Mouse (Mus musculus) kidney, adult 18-20 months (tissue): ENCODE results near the gene Fkbp2.
"Not testable (repeated sequence)": the region's sequence is repeated elsewhere in the genome, so short reads cannot be mapped to it uniquely, and the experiment has no call there.

Experiments
- DNase-seq: peaks from one replicate; pipeline ENCODE4 v3.0.0; 2021

Fkbp2 gene

DNA sequence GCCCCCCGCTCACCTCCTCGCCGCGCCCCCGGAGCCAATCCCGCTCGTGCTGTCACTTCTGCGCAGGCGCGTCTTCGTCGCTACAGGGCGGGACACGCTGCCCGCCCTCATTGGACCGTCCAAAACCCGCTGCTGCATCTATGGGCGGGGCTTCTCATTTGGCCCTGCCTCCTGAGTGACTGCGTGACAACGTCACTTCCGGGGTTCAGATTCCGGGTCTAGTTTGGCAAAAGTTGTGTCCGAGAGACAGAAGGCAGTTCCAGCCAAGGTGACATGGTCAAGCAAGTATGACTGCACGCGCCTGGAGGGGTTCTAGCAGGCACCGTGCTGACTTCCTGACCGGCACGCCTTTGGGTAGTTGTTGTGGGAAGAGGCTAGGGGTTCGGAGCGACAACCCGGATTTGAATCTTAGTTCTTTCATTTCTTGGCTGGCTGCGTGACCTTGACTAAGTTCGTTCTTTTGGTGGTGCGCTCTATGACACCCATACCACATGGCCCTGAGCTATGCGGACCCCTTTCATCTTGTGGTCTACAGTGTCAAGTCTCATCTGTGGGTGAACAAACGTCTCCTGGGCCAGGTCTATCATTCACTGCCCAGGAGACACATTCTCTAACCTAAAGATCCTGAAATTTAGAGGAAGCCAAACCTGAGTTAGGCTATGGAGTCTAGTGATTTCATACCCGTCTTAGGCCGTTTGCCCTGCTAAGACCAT, at the start of gene Fkbp2:
Gene Fkbp2 (minus strand): TSS at position 121 of the 713 bp plus-strand sequence.
- DNase-seq = peak; percentile 99

GRCm38 (mm10) chr19:7029531-7029930, 49.2 kb upstream of the Fkbp2 start:
- no peak for DNase-seq

- peak; percentile 63 for DNase-seq
These were observed 39.9 kb upstream of the Fkbp2 start for GRCm38 (mm10) chr19:7020224-7020641.

DNA sequence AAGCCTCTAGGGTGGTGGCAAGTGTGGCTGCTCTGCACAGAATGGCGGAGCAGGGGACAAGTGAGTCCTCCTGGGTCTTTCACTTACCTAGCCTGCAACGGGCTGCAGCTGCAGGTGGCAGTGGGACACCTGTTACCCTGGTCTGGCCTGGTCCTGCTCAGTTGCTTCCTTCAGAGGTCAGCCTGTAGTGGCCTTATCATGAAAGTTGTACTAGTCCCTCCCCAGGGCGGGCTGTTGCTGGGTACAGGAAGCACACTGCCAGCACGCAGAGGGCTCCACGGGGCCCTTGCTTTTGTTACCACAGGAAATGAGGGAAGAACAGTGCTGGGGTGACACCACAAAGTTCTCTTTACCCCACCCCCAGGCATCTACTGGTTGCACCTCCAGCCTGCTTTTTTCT, 38.9 kb upstream of the Fkbp2 start, which contains the start of gene Fermt3:
Gene Fermt3 (minus strand): TSS at position 279 of the 400 bp plus-strand sequence.
- DNase-seq = no peak

DNA sequence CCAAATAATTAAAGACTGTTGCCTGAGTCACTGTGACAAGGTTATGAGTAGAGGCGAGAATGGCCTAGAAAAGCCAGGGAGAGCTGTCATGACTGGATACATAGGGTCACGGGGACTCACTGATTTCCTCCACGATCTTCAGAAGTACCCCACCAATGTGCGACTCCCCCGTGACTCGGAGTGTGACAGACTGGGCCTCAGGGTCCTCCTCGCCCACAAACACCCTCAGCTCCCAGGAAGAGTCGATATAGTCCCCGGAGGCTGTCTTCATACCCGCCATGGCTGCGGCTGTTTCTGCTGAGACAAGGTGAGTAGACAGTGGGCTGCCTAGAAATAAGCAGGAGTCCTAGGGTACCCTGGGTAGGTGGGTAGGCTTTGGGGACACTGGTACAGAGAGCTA, 38.2 kb upstream of the Fkbp2 start:
- DNase-seq = no peak

- no peak for DNase-seq
These were observed 37.5 kb upstream of the Fkbp2 start for GRCm38 (mm10) chr19:7017541-7018457.

GRCm38 (mm10) chr19:7014481-7015135, 34.3 kb upstream of the Fkbp2 start:
- DNase-seq = no peak

GRCm38 (mm10) chr19:7013984-7014383, 33.7 kb upstream of the Fkbp2 start:
- no peak for DNase-seq

DNA sequence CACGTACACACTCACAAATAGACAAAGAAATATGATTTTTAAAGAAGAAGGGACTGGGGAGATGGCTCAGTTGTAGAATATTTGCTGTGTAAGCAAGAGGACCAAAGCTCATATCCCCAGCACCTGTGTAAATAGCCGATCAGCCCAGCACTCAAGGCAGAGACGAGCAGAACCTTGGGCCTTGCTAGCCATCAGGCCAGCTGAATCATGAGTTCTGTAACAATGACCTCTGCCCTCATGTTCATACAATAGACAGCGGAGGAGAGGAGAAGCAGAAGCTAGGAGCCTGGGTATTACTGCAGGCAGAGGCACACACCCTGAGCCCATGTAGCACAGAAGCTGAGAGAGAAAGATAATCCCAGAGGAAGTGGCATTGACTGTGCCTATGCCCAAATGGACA, 32.1 kb upstream of the Fkbp2 start:
- no peak for DNase-seq

DNA sequence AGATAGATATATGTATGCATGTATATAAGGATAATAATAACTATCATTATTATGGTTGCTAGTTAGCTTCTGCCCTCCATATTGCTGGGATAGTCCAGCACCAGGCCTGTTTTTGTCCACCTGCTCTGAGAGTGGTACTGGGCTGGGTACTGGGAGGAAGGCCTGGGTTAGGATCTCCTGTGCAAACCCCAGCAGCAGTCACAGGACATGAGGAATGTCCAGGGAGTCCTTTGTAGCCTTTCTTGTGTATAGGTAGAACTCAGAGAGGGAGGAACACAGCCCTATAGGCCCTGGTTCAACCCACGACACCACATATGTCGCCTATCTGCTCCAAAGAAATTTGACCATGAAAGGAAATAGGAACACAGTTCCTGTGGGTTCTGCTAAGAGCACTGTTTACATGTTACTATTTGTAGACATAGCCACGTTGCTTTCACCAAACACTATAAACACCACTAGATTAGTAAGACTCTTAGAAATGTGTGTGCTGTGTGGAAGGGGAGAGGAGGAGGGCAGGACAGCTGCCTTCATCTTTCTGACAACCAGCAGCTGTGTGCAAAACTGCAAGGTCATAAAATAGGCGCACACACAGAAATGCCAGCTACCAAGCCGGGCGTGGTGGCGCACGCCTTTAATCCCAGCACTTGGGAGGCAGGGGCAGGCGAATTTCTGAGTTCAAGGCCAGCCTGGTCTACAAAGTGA, 26.7 kb upstream of the Fkbp2 start:
- no peak for DNase-seq

DNA sequence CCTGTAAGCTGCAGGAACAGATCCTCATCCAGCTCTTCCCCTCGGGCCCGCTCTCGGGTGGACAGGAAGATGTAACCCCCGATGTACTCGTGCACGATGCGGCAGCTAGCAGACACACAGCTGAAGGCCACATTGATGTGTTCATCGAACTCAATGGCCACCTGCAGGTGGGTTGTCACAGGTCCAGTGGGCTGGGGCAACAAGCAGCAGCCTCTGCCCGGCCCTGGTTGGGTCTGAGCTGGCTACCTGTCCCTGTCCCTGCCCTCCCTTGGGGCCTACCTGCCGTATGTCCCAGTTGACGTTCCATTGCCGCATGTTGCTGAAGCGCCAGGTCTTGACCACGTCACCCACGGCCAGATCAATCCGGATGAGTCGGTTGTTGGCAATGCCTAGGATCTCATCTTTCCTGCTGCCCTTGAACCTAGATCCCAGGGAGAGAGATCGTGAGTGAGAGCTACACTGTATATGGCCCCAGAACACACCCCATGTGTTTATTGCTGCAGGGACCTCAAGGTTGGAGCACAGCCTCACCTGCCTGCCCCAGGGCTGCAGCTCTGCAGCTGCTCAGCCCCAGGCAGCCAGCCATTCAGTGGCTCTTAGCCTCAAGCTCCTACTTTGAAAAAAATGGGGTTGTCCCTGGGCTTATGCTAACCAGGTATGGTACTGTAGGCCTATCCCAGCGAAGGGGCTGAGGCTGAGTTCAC, 19.2 kb upstream of the Fkbp2 start:
- no peak for DNase-seq

- no peak for DNase-seq
These were observed 17.5 kb upstream of the Fkbp2 start for GRCm38 (mm10) chr19:6997721-6998290.

GRCm38 (mm10) chr19:6996006-6996405, 15.7 kb upstream of the Fkbp2 start, which contains the start of the genes Nudt22 and Trpt1:
Nudt22 (minus strand) TSS chr19:6996117.
Trpt1 (plus strand) TSS chr19:6996131.
- peak; percentile 92 for DNase-seq

GRCm38 (mm10) chr19:6995255-6995991, 15.1 kb upstream of the Fkbp2 start:
- peak; percentile 43 for DNase-seq

- no peak for DNase-seq
These were observed 14.2 kb upstream of the Fkbp2 start for GRCm38 (mm10) chr19:6994489-6994888.

DNA sequence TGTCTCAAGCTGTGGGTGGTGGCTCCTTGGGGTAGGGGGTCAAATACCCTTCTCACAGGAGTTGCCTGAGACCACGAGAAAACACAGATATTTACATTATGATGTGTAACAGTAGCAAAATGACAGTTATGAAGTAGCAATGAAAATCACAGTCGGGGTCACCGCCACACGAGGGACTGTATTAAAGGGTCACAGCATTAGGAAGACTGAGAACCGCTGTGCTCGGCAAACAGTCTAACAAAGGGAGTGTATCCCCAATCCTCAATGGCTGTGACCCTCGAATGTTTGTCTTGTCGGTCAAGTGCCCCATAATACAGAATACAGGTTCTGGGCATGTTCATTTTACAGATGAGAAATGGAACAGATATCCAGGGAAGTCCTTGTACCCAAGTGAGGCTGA, 13.7 kb upstream of the Fkbp2 start:
- DNase-seq = no peak

GRCm38 (mm10) chr19:6993011-6993770, 12.9 kb upstream of the Fkbp2 start:
- DNase-seq = no peak

DNA sequence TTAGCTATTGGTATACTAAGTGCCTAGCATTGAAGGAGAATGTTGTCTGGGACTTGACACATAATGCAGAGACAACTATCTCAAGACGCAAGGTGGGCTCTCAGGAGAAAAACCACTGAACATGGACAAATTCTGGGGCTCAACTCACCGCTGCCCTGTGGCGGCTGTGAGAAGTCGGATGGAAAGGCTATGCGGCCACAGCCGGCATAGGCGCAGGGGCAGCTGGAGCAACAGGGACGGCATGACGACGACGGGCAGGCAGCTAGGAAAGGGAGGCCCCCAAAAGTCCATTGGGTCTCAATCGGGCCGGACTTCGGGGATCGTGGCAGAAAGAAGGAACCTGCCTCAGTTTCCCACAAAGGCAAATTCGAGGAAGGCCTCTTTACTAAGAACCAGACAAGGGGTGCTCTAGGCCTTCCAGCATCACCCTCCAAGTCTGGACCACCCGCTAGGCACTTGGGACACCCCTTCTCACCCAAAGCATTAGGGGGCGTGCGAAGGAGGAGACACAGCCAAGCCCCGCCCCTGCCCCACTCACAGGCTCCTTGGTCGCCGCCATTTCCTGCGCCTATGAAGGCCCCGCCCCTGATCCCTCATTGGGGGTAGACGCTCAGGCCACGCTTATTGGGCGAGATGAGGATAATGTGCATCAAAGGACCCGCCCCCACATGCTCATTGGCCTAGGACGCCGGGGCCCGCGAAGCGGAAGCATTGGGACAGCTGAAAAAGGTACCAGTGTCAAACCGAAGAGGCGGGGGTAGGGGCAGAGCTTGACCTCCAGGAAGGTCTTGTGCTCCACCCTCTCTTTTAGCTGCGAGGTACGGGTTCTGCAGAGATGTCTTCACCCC, 11.9 kb upstream of the Fkbp2 start, which contains the start of gene Dnajc4:
Gene Dnajc4 (minus strand): TSS at position 562 of the 848 bp plus-strand sequence.
- peak; percentile 95 for DNase-seq

- not testable (repeated sequence) for DNase-seq
These were observed 10.9 kb upstream of the Fkbp2 start for GRCm38 (mm10) chr19:6991166-6991565.
